Mouse (Mus musculus): ENCODE data around the gene Taf1a.

- TF ChIP-seq CTCF (IDR thresholded peaks at IDR 0.05; ENCODE audit: low read depth, low read length) (peak; percentile 25), POLR2A (IDR thresholded peaks at IDR 0.05; ENCODE audit: insufficient read depth, low read length) (no peak)
Observed at GRCm38 (mm10) chr1:183424100-183424499, 35.3 kb downstream of the Taf1a start.

All from ES-Bruce4 (cell line).